Mouse (Mus musculus) layer of hippocampus, adult 11-12 months (tissue): Measurements from ENCODE around the gene Gm21863.
"Not testable (repeated sequence)": the region's sequence is repeated elsewhere in the genome, so short reads cannot be mapped to it uniquely, and the experiment has no call there.

Source experiments
- DNase-seq: peaks from one replicate; pipeline ENCODE4 v3.0.0; 2022; ENCODE audit warnings: low spot score

The Gm21863 gene

DNA sequence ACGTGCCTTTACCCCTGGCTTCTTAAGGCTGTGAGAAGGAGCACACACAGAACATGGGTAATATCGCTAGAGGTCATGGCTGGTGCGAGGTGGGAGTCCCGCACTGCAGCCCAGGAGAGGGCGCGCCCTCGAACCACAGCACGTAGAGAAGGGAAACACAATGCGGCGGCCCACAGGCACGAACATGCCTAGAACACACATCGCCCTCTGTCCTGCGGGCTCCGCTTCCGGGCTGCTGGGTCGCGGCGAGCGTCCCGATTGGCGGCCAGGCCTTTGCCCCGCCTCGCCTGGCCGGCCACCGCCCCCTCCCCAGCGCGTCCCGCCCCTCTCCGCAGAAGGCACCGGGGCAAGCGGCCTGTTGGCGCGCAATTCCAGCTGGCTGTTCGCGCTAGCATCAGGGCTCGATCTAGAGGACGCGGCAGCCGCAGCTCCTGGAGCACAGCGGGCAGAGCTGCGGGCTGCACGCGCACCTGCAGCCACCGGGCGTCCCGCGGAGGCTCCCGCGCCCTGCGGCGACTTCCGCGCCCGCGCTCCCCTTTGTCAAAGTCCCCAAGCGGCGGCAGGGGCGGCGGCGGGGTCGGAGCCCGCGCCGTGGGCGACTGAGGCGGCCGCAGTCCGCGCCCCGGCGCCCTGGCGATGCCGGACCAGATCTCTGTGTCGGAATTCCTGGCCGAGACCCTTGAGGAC lies at the start of gene Gm21863:
Gene Gm21863 (plus strand): TSS at position 637 of the 687 bp plus-strand sequence.
- DNase-seq = not testable (repeated sequence)

DNA sequence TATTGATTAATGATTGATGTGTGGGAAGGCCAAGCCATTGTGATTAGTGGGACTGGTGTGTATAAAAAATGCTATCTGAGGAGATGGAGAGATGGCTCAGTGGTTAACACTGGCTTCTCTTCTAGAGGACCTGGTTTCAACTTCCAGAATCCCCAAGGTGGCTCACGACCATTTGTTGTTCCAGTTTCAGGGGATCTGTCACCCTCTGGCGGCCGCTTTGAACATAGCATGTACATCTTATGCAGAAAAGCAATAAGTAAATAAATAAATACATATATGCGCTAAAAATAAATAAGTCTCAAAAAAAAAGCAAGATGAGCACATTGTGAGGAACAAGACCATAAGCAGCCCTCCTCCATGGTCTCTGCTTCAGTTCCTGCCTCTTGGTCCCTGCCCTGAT lies 26.3 kb upstream of the Gm21863 start:
- not testable (repeated sequence) for DNase-seq
